Mouse (Mus musculus): ENCODE measurements around the gene Tmprss7.

Tmprss7 gene

GRCm38 (mm10) chr16:45686833-45687232 lies 6.6 kb downstream of the Tmprss7 start:
- in situ Hi-C loops (cut with MboI) = no loop called here

- in situ Hi-C loops (cut with MboI) = no loop called here
Measured at GRCm38 (mm10) chr16:45685295-45685694, 8.2 kb downstream of the Tmprss7 start.

- in situ Hi-C loops (cut with MboI) = no loop called here
Measured at GRCm38 (mm10) chr16:45684815-45685214, 8.6 kb downstream of the Tmprss7 start.

- in situ Hi-C loops (cut with MboI) = no loop called here
Measured at GRCm38 (mm10) chr16:45676462-45676861, 17.0 kb downstream of the Tmprss7 start.

GRCm38 (mm10) chr16:45670005-45670404 lies 23.5 kb downstream of the Tmprss7 start:
- in situ Hi-C loops (cut with MboI) = no loop called here

GRCm38 (mm10) chr16:45668178-45668577 lies 25.3 kb downstream of the Tmprss7 start:
- in situ Hi-C loops (cut with MboI) = no loop called here

- in situ Hi-C loops (cut with MboI) = no loop called here
Measured at GRCm38 (mm10) chr16:45666136-45666535, 27.3 kb downstream of the Tmprss7 start.

GRCm38 (mm10) chr16:45662381-45662780 lies 31.1 kb downstream of the Tmprss7 start:
- in situ Hi-C loops (cut with MboI) = no loop called here

GRCm38 (mm10) chr16:45659596-45659995 lies 33.9 kb downstream of the Tmprss7 start:
- in situ Hi-C loops (cut with MboI) = no loop called here

GRCm38 (mm10) chr16:45658248-45658647 lies 35.2 kb downstream of the Tmprss7 start:
- in situ Hi-C loops (cut with MboI) = no loop called here

GRCm38 (mm10) chr16:45657574-45658159 lies 35.8 kb downstream of the Tmprss7 start:
- in situ Hi-C loops (cut with MboI) = no loop called here

- in situ Hi-C loops (cut with MboI) = no loop called here
Measured at GRCm38 (mm10) chr16:45654465-45654864, 39.0 kb downstream of the Tmprss7 start.

GRCm38 (mm10) chr16:45653934-45654332 lies 39.5 kb downstream of the Tmprss7 start, which contains the start of gene BC016579:
TSS of gene BC016579 (minus strand) at chr16:45654068.
- in situ Hi-C loops (cut with MboI) = no loop called here

GRCm38 (mm10) chr16:45653009-45653933 lies 40.2 kb downstream of the Tmprss7 start:
- in situ Hi-C loops (cut with MboI) = no loop called here

GRCm38 (mm10) chr16:45651497-45651896 lies 42.0 kb downstream of the Tmprss7 start:
- in situ Hi-C loops (cut with MboI) = no loop called here

- in situ Hi-C loops (cut with MboI) = no loop called here
Measured at GRCm38 (mm10) chr16:45644380-45644779, 49.1 kb downstream of the Tmprss7 start.

GRCm38 (mm10) chr16:45643944-45644343 lies 49.5 kb downstream of the Tmprss7 start:
- in situ Hi-C loops (cut with MboI) = no loop called here

- in situ Hi-C loops (cut with MboI) = no loop called here
Measured at GRCm38 (mm10) chr16:45641301-45641700, 52.2 kb downstream of the Tmprss7 start.

GRCm38 (mm10) chr16:45640070-45640762 lies 53.2 kb downstream of the Tmprss7 start:
- in situ Hi-C loops (cut with MboI) = no loop called here

- in situ Hi-C loops (cut with MboI) = no loop called here
Measured at GRCm38 (mm10) chr16:45635826-45636225, 57.6 kb downstream of the Tmprss7 start.

GRCm38 (mm10) chr16:45632420-45632819 lies 61.0 kb downstream of the Tmprss7 start:
- in situ Hi-C loops (cut with MboI) = no loop called here

- in situ Hi-C loops (cut with MboI) = no loop called here
Measured at GRCm38 (mm10) chr16:45630347-45630960, 63.0 kb downstream of the Tmprss7 start.

All from mature B cell (primary cell).